Mouse (Mus musculus) 3134 (cell line): ENCODE results near the gene Tufm.

ENCODE experiments used
- DNase-seq: peaks from one replicate; pipeline ENCODE4 v3.0.0-alpha.2; 2011; ENCODE audit warnings: low spot score; ENCODE audit not compliant: insufficient read length; ENCODE audit errors: extremely low read depth

The Tufm gene

GRCm38 (mm10) chr7:126487052-126487483 lies at the start of gene Tufm:
TSS of gene Tufm (plus strand) at chr7:126487361.
- peak; percentile 87 for DNase-seq

GRCm38 (mm10) chr7:126440134-126440533 lies 47.0 kb upstream of the Tufm start:
- DNase-seq = no peak

GRCm38 (mm10) chr7:126443997-126444396 lies 43.2 kb upstream of the Tufm start:
- no peak for DNase-seq

- no peak for DNase-seq
These were observed 42.6 kb upstream of the Tufm start for GRCm38 (mm10) chr7:126444536-126444935.

- DNase-seq = no peak
These were observed 41.9 kb upstream of the Tufm start for GRCm38 (mm10) chr7:126445104-126445815.

- no peak for DNase-seq
These were observed 40.9 kb upstream of the Tufm start for GRCm38 (mm10) chr7:126446217-126446616.

GRCm38 (mm10) chr7:126448481-126448880 lies 38.7 kb upstream of the Tufm start:
- no peak for DNase-seq

- no peak for DNase-seq
These were observed 37.2 kb upstream of the Tufm start for GRCm38 (mm10) chr7:126449991-126450390.

- no peak for DNase-seq
These were observed 36.5 kb upstream of the Tufm start for GRCm38 (mm10) chr7:126450641-126451040.

- no peak for DNase-seq
These were observed 34.9 kb upstream of the Tufm start for GRCm38 (mm10) chr7:126452244-126452643.

GRCm38 (mm10) chr7:126453861-126454260 lies 33.3 kb upstream of the Tufm start:
- no peak for DNase-seq

GRCm38 (mm10) chr7:126455242-126455641 lies 31.9 kb upstream of the Tufm start:
- DNase-seq = no peak

GRCm38 (mm10) chr7:126456382-126457266 lies 30.5 kb upstream of the Tufm start:
- DNase-seq = no peak

- no peak for DNase-seq
These were observed 28.9 kb upstream of the Tufm start for GRCm38 (mm10) chr7:126458225-126458624.

- DNase-seq = no peak
These were observed 28.1 kb upstream of the Tufm start for GRCm38 (mm10) chr7:126458844-126459618.

GRCm38 (mm10) chr7:126460623-126461399 lies 26.4 kb upstream of the Tufm start:
- no peak for DNase-seq

GRCm38 (mm10) chr7:126461626-126462025 lies 25.5 kb upstream of the Tufm start:
- DNase-seq = no peak

GRCm38 (mm10) chr7:126463004-126463403 lies 24.2 kb upstream of the Tufm start, which contains the start of gene Atp2a1:
TSS of gene Atp2a1 (minus strand) at chr7:126463108.
- DNase-seq = no peak

GRCm38 (mm10) chr7:126463547-126463946 lies 23.6 kb upstream of the Tufm start:
- no peak for DNase-seq

GRCm38 (mm10) chr7:126464121-126464520 lies 23.0 kb upstream of the Tufm start:
- DNase-seq = no peak
